Mouse (Mus musculus): Measurements from ENCODE around the gene Eif6. TPM values are rescaled to one million over a fixed set of nuclear protein-coding genes. Genes with fewer than 3 reads are reported as not detected.
"Not testable (repeated sequence)": the region's sequence is repeated elsewhere in the genome, so short reads cannot be mapped to it uniquely, and the experiment has no call there.

Eif6 gene
- 10 to 100 TPM; 77.5 to 79.5 TPM for total RNA-seq (2021)

GRCm38 (mm10) chr2:155826630-155827424, at the start of gene Eif6:
Gene Eif6 (minus strand): TSS chr2:155826925.
- peak; percentile 89 to 92 for DNase-seq
- intact Hi-C loops (cut with DNase I) = no loop called here

- intact Hi-C loops (cut with DNase I) = no loop called here
- no peak for DNase-seq
Observed at GRCm38 (mm10) chr2:155873636-155874035, 46.9 kb upstream of the Eif6 start.

GRCm38 (mm10) chr2:155872930-155873507, 46.3 kb upstream of the Eif6 start:
- DNase-seq = no peak
- intact Hi-C loops (cut with DNase I) = no loop called here

GRCm38 (mm10) chr2:155872486-155872885, 45.8 kb upstream of the Eif6 start:
- intact Hi-C loops (cut with DNase I) = no loop called here
- DNase-seq = no peak

- DNase-seq = no peak
- intact Hi-C loops (cut with DNase I) = no loop called here
Observed at GRCm38 (mm10) chr2:155869772-155870171, 43.0 kb upstream of the Eif6 start.

- no peak for DNase-seq
- intact Hi-C loops (cut with DNase I) = no loop called here
Observed at GRCm38 (mm10) chr2:155868320-155868719, 41.6 kb upstream of the Eif6 start.

GRCm38 (mm10) chr2:155863301-155863867, 36.7 kb upstream of the Eif6 start:
- no peak for DNase-seq
- intact Hi-C loops (cut with DNase I) = no loop called here

GRCm38 (mm10) chr2:155862573-155863300, 36.0 kb upstream of the Eif6 start:
- DNase-seq = no peak
- intact Hi-C loops (cut with DNase I) = no loop called here

GRCm38 (mm10) chr2:155861581-155861980, 34.9 kb upstream of the Eif6 start:
- intact Hi-C loops (cut with DNase I) = no loop called here

GRCm38 (mm10) chr2:155860102-155860501, 33.4 kb upstream of the Eif6 start:
- intact Hi-C loops (cut with DNase I) = no loop called here

More at GRCm38 (mm10) chr2:155861581-155861980, 34.9 kb upstream of the Eif6 start:
- peak; percentile 12 to 18 for DNase-seq

GRCm38 (mm10) chr2:155852536-155852935, 25.8 kb upstream of the Eif6 start:
- intact Hi-C loops (cut with DNase I) = no loop called here
- no peak for DNase-seq

More at GRCm38 (mm10) chr2:155860102-155860501, 33.4 kb upstream of the Eif6 start:
- DNase-seq = no peak

- intact Hi-C loops (cut with DNase I) = no loop called here
Observed at GRCm38 (mm10) chr2:155850120-155850519, 23.4 kb upstream of the Eif6 start.

GRCm38 (mm10) chr2:155849464-155849863, 22.7 kb upstream of the Eif6 start:
- DNase-seq = no peak
- intact Hi-C loops (cut with DNase I) = no loop called here

More at GRCm38 (mm10) chr2:155850120-155850519, 23.4 kb upstream of the Eif6 start:
- DNase-seq = no peak

GRCm38 (mm10) chr2:155848291-155848690, 21.6 kb upstream of the Eif6 start:
- DNase-seq = peak; percentile 74 to 87
- intact Hi-C loops (cut with DNase I) = no loop called here

GRCm38 (mm10) chr2:155846930-155847329, 20.2 kb upstream of the Eif6 start:
- intact Hi-C loops (cut with DNase I) = loop anchor here (1.0 kb wide), 1 partner anchor 99 kb away; no protein-coding TSS in a partner anchor
- DNase-seq = no peak

- DNase-seq = no peak
- intact Hi-C loops (cut with DNase I) = no loop called here
Observed at GRCm38 (mm10) chr2:155838961-155839360, 12.2 kb upstream of the Eif6 start.

- intact Hi-C loops (cut with DNase I) = no loop called here
- DNase-seq = no peak
Observed at GRCm38 (mm10) chr2:155837961-155838360, 11.2 kb upstream of the Eif6 start.

GRCm38 (mm10) chr2:155834732-155835131, 8.0 kb upstream of the Eif6 start, which contains the start of gene Fam83c:
Gene Fam83c (minus strand): TSS chr2:155834854.
- DNase-seq = no peak
- intact Hi-C loops (cut with DNase I) = no loop called here

GRCm38 (mm10) chr2:155832087-155832486, 5.4 kb upstream of the Eif6 start:
- DNase-seq; intact Hi-C loops (cut with DNase I): not testable (repeated sequence)

- intact Hi-C loops (cut with DNase I) = no loop called here
- DNase-seq = no peak
Observed at GRCm38 (mm10) chr2:155831302-155831701, 4.6 kb upstream of the Eif6 start.

GRCm38 (mm10) chr2:155830841-155831240, 4.1 kb upstream of the Eif6 start:
- intact Hi-C loops (cut with DNase I) = no loop called here
- DNase-seq = no peak

Measured in heart, postnatal 10 days (tissue).